Mouse (Mus musculus) neural tube, embryonic 14.5 days (tissue): Measurements from ENCODE around the gene Pdss2. TPM values are rescaled to one million over a fixed set of nuclear protein-coding genes. Genes with fewer than 3 reads are reported as not detected.

Source experiments
- ATAC-seq: fragments of 200-750 bp; cut with Nextera tagmentation; 2 replicates; pipeline ENCODE4 v1.8.0; 2017; ENCODE audit warnings: low read depth, mild to moderate bottlenecking, moderate TSS enrichment, moderate library complexity
- H3K27ac ChIP-seq: fragments of 300-500 bp; sonication (generic); 2 replicates; pipeline ENCODE4 v1.5.1; 2014; ENCODE audit warnings: low read depth, mild to moderate bottlenecking, control low read depth, low read length, moderate library complexity, mixed read lengths
- H3K27me3 ChIP-seq: fragments of 300-500 bp; sonication (generic); 2 replicates; pipeline ENCODE4 v1.6.1; 2014; ENCODE audit warnings: low read length; ENCODE audit not compliant: control insufficient read depth, insufficient read depth
- H3K36me3 ChIP-seq: fragments of 300-500 bp; sonication (generic); 2 replicates; pipeline ENCODE4 v1.6.1; 2014; ENCODE audit warnings: low read length, mixed read lengths; ENCODE audit not compliant: control insufficient read depth, insufficient read depth
- H3K4me1 ChIP-seq: fragments of 300-500 bp; sonication (generic); 2 replicates; pipeline ENCODE4 v1.6.1; 2014; ENCODE audit warnings: low read length; ENCODE audit not compliant: control insufficient read depth, insufficient read depth
- H3K4me2 ChIP-seq: fragments of 300-500 bp; sonication (generic); 2 replicates; pipeline ENCODE4 v1.6.1; 2014; ENCODE audit warnings: mild to moderate bottlenecking, low read depth, low read length, control low read depth
- H3K4me3 ChIP-seq: fragments of 300-500 bp; sonication (generic); 2 replicates; pipeline ENCODE4 v1.5.1; 2014; ENCODE audit warnings: low read depth, low read length, control low read depth, mixed read lengths
- H3K9ac ChIP-seq: fragments of 300-500 bp; sonication (generic); replicated peaks from 2 replicates; pipeline ENCODE4 v1.6.1; 2014; ENCODE audit warnings: low read depth, mild to moderate bottlenecking, control low read depth, low read length, mixed read lengths
- H3K9me3 ChIP-seq: fragments of 300-500 bp; sonication (generic); 2 replicates; pipeline ENCODE4 v1.6.1; 2016; ENCODE audit warnings: low read length; ENCODE audit not compliant: control insufficient read depth
- WGBS: fragments of 180-500 bp; shearing (Covaris S2); extraction: QIAGEN DNeasy Blood & Tissue Kit; methylation state at CpG from one replicate; pipeline ENCODE4 v1.1.7; 2014; 5-methylcytosine and 5-hydroxymethylcytosine counted together
- polyA plus RNA-seq: library from polyadenylated mRNA; unstranded; fragments of >200 nt; fragmentation: Nextera tagmentation; extraction: Ambion mirVana; gene quantifications from 2 replicates; pipeline ENCODE4 v1.2.1, GENCODE M21; 2014

Pdss2 gene
- polyA plus RNA-seq, 1 experiment from 2014 or later, result 17.3 TPM

DNA sequence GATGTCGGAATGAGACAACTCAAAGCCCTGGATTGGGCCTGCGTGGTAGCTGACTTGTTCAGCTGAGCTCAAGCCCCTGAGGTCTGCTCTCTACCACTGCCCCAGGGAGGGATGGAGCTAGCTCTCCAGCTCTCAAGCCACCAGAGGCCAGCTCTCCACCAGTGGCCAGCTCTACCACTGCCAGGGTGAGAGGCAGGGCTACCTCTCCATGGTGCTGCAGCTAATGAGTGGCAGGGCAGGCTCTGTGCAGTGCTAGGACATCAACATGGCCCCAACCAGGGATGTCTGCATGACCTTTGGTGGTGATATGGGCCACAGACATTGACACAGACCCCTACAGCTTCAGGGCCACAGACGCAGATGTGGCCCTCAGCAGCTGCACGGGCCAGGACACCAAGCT lies 144.6 kb downstream of the Pdss2 start:
- Histone ChIP-seq H3K4me1 (no peaks in the 10 kb centered on the region), H3K36me3 (no peaks in the 10 kb centered on the region), H3K4me3 (no peak overlapping the region), H3K9ac (no peak overlapping the region), H3K27ac (no peak overlapping the region), H3K9me3 (no peaks in the 10 kb centered on the region), H3K27me3 (no peaks in the 10 kb centered on the region), H3K4me2 (no peak overlapping the region)
- no peak for ATAC-seq
- WGBS, result 90% methylated on average over 4 of the region's 4 CpGs

DNA sequence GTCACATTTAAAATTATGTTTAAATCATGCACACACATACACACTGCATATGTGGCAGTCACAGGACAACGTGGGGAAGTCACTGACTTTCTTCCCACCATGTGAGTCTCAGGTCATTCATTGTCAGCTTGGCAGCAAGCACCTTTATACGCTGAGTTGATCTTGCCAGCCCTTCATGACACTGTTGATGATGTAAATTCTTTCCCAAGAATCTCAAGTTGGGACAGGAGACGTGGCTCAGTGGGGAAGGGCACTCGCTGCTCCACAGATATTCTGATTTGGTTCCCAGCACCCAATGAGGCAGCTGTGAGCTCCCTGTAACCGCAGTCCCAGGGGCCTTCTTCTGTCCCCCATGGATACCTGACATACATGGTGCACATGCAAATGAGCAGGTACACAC lies 147.3 kb downstream of the Pdss2 start:
- no peak for ATAC-seq
- Histone ChIP-seq H3K4me2 (no peak overlapping the region), H3K27ac (no peak overlapping the region), H3K9ac (no peak overlapping the region), H3K36me3 (no peaks in the 10 kb centered on the region), H3K4me1 (no peaks in the 10 kb centered on the region), H3K9me3 (no peaks in the 10 kb centered on the region), H3K4me3 (no peak overlapping the region), H3K27me3 (no peaks in the 10 kb centered on the region)
- 92% methylated on average over 5 of the region's 5 CpGs for WGBS

DNA sequence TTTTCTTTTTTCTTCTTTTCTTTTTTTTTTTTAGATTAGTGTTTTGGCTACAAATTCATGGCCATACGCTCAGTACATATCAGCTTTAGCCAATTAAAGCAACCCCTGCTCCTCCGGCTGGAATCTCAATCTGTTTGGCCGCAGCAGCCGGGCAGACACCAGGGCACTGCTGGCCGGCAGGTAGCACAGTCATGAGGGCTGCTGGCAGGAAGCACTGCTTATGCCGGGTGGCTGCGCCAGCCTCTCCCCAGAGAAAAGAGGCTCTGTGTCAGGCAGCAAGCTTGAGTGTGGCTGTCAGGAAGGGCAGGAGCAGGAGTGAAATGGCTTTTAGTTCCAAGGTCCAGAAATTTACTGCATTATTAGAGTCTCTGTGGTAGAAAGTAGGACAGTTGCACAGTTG lies 151.0 kb downstream of the Pdss2 start:
- Histone ChIP-seq H3K4me2 (no peak overlapping the region), H3K36me3 (no peaks in the 10 kb centered on the region), H3K4me3 (no peak overlapping the region), H3K9me3 (no peaks in the 10 kb centered on the region), H3K9ac (no peak overlapping the region), H3K27me3 (no peaks in the 10 kb centered on the region), H3K27ac (no peak overlapping the region), H3K4me1 (no peaks in the 10 kb centered on the region)
- 52% methylated on average over 7 of the region's 7 CpGs for WGBS
- no peak for ATAC-seq

- WGBS, result 92% methylated on average over 9 of the region's 9 CpGs
- Histone ChIP-seq H3K4me3 (no peak overlapping the region), H3K4me2 (no peak overlapping the region), H3K36me3 (no peaks in the 10 kb centered on the region), H3K9me3 (no peaks in the 10 kb centered on the region), H3K27me3 (no peaks in the 10 kb centered on the region), H3K27ac (no peak overlapping the region), H3K9ac (no peak overlapping the region), H3K4me1 (no peaks in the 10 kb centered on the region)
- no peak for ATAC-seq
These were observed 151.7 kb downstream of the Pdss2 start for GRCm38 (mm10) chr10:43373035-43373434.

DNA sequence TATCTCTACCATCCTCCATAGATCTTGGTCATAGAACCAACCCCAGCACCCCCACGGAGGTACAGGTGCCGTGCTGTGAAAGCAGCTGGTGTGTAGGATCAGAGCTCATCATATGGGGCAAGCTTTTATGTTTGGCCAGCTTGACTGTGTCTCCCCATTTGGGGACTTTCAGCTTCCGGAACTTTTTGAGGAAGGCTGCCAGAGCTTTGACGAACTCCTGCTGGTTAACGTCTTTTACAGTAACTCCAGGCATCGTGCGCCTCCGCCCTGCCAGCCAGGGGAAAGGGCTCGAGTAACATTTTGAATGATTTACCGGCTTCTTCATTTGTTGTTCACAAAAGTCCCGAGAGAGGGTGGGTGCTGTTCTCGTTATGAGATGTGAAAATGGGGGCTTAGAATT lies 152.4 kb downstream of the Pdss2 start:
- Histone ChIP-seq H3K27me3 (no peaks in the 10 kb centered on the region), H3K9me3 (no peaks in the 10 kb centered on the region), H3K4me3 (no peak overlapping the region), H3K27ac (no peak overlapping the region), H3K9ac (no peak overlapping the region), H3K36me3 (no peaks in the 10 kb centered on the region), H3K4me2 (no peak overlapping the region), H3K4me1 (no peaks in the 10 kb centered on the region)
- ATAC-seq, result no peak
- WGBS, result 79% methylated on average over 12 of the region's 12 CpGs

- Histone ChIP-seq H3K27ac (no peak overlapping the region), H3K36me3 (no peaks in the 10 kb centered on the region), H3K4me2 (no peak overlapping the region), H3K27me3 (no peaks in the 10 kb centered on the region), H3K4me3 (no peak overlapping the region), H3K4me1 (no peaks in the 10 kb centered on the region), H3K9ac (no peak overlapping the region), H3K9me3 (no peaks in the 10 kb centered on the region)
- 76% methylated on average over 4 of the region's 4 CpGs for WGBS
- no peak for ATAC-seq
These were observed 154.0 kb downstream of the Pdss2 start for GRCm38 (mm10) chr10:43375286-43375685.

- Histone ChIP-seq H3K27ac (no peak overlapping the region), H3K4me1 (no peaks in the 10 kb centered on the region), H3K4me2 (no peak overlapping the region), H3K36me3 (no peaks in the 10 kb centered on the region), H3K27me3 (no peaks in the 10 kb centered on the region), H3K9ac (no peak overlapping the region), H3K4me3 (no peak overlapping the region), H3K9me3 (no peaks in the 10 kb centered on the region)
- WGBS, result 90% methylated on average over 8 of the region's 8 CpGs
- no peak for ATAC-seq
These were observed 155.5 kb downstream of the Pdss2 start for GRCm38 (mm10) chr10:43376749-43377148.

DNA sequence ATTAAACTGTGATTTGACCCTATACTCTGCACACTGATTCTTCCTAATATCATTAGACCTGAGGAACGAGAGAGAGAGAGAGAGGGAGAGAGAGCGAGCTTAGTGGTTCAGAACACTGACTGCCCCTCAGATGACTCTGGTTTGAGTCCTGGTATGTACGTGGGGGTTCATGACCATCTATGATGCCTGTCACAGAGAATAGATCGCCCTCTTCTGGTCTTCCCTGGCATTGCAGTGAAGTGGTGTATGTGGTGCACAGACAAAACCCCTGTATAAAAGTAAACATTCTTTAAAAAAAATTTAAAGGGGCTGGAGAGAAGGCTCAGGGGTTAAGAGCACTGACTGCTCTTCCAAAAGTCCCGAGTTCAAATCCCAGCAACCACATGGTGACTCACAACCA lies 157.0 kb downstream of the Pdss2 start:
- Histone ChIP-seq H3K4me3 (no peak overlapping the region), H3K4me1 (no peaks in the 10 kb centered on the region), H3K36me3 (no peaks in the 10 kb centered on the region), H3K9me3 (no peaks in the 10 kb centered on the region), H3K9ac (no peak overlapping the region), H3K27ac (no peak overlapping the region), H3K4me2 (no peak overlapping the region), H3K27me3 (no peaks in the 10 kb centered on the region)
- ATAC-seq, result no peak
- WGBS, result 45% methylated on average over 5 of the region's 5 CpGs

DNA sequence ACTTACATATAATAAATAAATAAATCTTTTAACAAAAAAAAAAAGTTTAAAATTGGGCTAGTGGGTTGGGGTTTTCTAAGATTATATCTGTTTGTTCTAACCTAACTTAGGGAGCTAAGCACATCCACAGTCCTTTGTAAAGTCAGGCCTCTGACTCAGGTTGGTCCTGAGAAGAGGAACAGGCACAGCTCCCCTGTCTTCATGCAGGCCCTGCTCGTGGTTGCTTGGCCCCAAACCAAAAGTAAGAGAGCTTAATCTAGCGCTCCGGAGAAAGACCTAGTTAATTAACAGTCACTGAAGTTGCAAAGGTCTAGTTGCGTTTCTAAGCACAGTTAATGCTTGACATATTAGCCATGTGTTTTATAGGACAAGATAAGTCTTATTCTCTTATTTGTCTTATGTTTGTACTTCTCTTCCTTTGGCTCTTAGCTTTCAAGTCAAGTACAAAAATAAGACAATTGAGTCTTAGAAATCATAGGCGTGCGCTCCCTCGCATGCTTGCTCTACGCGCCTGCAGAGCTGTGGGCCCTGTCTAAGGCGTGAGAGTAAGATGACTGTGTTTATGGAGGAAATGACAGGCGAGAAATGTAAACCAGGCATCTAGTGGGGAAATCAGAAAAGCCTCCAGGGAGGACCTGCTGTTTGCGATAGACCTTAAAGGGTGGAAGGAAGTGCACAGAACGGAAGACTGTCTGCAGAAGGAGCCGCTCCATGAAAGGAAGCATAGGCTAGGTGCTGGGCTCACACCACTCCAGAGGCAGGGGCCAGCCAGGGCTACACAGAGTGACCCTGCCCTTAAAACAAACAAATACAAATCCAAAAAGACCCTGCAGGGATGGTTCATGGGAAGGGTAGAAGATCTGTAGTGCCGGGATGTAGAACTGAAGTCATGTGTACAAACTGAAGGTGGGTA lies 157.7 kb downstream of the Pdss2 start:
- H3K27ac ChIP-seq, result no peak overlapping the region
- H3K4me2 ChIP-seq, result no peak overlapping the region
- H3K4me3 ChIP-seq, result no peak overlapping the region
- H3K36me3 ChIP-seq, result no peaks in the 10 kb centered on the region
- H3K27me3 ChIP-seq, result no peaks in the 10 kb centered on the region
- WGBS, result 77% methylated on average over 15 of the region's 15 CpGs
- H3K9me3 ChIP-seq, result no peaks in the 10 kb centered on the region
- no peak for ATAC-seq
- H3K4me1 ChIP-seq, result no peaks in the 10 kb centered on the region
- H3K9ac ChIP-seq, result no peak overlapping the region
